Mouse (Mus musculus): ENCODE measurements around the gene Recql. TPM values are rescaled to one million over a fixed set of nuclear protein-coding genes. Genes with fewer than 3 reads are reported as not detected.

Recql gene
- total and polyA plus RNA-seq, 2 experiments from 2014 or later = 12.8 to 18.7 TPM

DNA sequence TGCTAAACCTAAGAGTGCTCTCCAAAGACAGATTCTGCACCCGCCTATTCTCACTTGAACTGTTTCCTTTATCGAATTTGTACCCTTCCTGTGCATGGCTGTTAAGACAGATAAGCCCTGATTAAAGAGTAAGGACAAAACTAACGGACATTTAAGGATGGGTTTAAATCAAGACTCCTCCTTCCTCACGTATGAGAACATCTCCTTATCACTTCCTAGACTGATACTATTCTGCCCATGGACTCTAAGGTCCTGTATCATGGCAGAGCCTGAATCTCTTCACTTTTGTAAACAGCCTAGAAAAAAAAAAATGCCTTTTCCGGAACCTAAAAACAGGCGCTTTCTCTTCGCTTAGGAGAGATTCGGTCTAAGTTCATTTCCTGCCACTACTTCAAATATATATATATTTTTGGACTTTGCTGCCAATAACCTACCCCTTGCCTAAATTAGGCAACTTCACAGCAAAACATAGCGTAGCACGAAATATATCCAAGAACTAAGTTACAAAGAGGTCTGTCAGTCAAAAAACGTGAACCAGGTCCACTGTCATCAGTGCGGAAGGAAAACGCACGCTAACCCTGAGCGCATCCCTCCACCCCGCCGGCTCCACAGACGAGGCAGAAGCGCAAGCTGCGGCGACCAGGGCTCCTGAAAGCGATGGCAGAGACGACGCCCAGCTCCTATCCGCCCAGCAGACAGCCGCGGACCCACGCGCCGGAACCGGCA is 439 bp downstream of the Recql start:
- H3K27me3 ChIP-seq (ENCODE audit: insufficient read depth, low read length) = no peaks in the 10 kb centered on the region
- peak overlapping the region; percentile 62 for H3K4me2 ChIP-seq (ENCODE audit: low read depth, low read length, poor library complexity, severe bottlenecking)
- H3K27ac ChIP-seq (ENCODE audit: low read depth, low read length) = no peak overlapping the region; the same call in 1 of the 2 replicates
- peak overlapping the region; percentile 84 for H3K4me3 ChIP-seq (ENCODE audit: low read depth, low read length)
- 5% methylated on average over 31 of the region's 31 CpGs for WGBS
- DNase-seq (ENCODE audit: low spot score) = no peak
- no peaks in the 10 kb centered on the region for H3K36me3 ChIP-seq (ENCODE audit: insufficient read depth, low read length)
- peaks cover 5% of the 10 kb centered on the region; the same call in 1 of the 2 replicates for H3K4me1 ChIP-seq (ENCODE audit: insufficient read depth, low read length)
- H3K9ac ChIP-seq (replicated peaks; ENCODE audit: low read length, poor library complexity, severe bottlenecking) = peak overlapping the region; percentile 51; the same call in 1 of the 2 replicates
- TF ChIP-seq CTCF (IDR thresholded peaks at IDR 0.05) = no peak
- H3K9me3 ChIP-seq (ENCODE audit: low read length) = no peaks in the 10 kb centered on the region
- no peak for ATAC-seq (ENCODE audit: low FRiP score)

DNA sequence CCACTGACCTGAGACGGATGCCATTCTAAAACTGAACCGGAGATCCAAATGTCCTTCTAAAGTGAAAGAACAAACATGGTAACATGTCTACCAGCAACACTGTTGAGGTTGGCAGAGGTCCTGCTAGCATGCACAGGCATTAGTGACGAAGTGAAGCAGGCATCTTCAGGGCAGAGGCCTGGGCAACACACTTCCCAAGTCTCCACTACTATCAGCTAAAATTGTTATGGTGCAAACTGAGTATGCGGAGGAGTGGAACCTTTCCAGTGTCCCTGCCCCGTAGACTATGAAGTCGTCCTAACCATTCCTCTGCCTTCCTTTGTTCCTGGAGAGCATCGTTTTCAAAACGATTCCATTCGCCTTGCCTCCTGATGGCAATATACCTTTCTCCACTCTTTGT is 2.4 kb downstream of the Recql start:
- Histone ChIP-seq H3K36me3 (ENCODE audit: insufficient read depth, low read length) (0 out of 2 replicates have a peak, but pooled peaks cover 3% of the 10 kb centered on the region), H3K27ac (ENCODE audit: low read depth, low read length) (no peak overlapping the region), H3K4me1 (ENCODE audit: insufficient read depth, low read length) (peaks cover 5% of the 10 kb centered on the region; the same call in 1 of the 2 replicates), H3K9me3 (ENCODE audit: low read length) (no peaks in the 10 kb centered on the region), H3K4me2 (ENCODE audit: low read depth, low read length, poor library complexity, severe bottlenecking) (no peak overlapping the region), H3K4me3 (ENCODE audit: low read depth, low read length) (no peak overlapping the region), H3K27me3 (ENCODE audit: insufficient read depth, low read length) (no peaks in the 10 kb centered on the region), H3K9ac (replicated peaks; ENCODE audit: low read length, poor library complexity, severe bottlenecking) (no peak overlapping the region)
- ATAC-seq (ENCODE audit: low FRiP score) = no peak
- 93% methylated on average over 9 of the region's 9 CpGs for WGBS
- TF ChIP-seq CTCF (IDR thresholded peaks at IDR 0.05) = no peak
- DNase-seq (ENCODE audit: low spot score) = no peak

DNA sequence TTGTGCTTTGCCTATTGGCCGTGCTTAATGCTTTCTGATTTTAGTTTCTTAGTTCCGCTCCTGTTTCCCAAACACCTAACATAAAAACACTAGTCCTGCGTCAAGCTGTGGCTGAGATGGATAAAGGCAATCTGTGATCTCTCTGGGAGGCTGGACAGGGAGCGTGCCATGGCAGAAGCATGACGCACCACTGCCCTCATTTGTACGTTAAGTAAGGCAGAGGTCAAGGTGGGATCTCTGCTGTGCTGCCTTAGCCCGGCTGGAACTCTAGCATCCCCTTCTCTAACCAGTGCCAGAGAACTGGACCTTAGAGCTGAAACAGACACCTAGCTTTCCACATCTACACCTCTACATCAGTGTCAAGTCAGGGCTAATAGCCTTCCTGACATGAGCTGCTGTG is 5.3 kb downstream of the Recql start:
- Histone ChIP-seq H3K9me3 (ENCODE audit: low read length) (no peaks in the 10 kb centered on the region), H3K27me3 (ENCODE audit: insufficient read depth, low read length) (no peaks in the 10 kb centered on the region), H3K4me2 (ENCODE audit: low read depth, low read length, poor library complexity, severe bottlenecking) (no peak overlapping the region), H3K4me1 (ENCODE audit: insufficient read depth, low read length) (no peaks in the 10 kb centered on the region; the same call in 1 of the 2 replicates), H3K4me3 (ENCODE audit: low read depth, low read length) (no peak overlapping the region), H3K9ac (replicated peaks; ENCODE audit: low read length, poor library complexity, severe bottlenecking) (no peak overlapping the region), H3K36me3 (ENCODE audit: insufficient read depth, low read length) (peaks cover 4% of the 10 kb centered on the region), H3K27ac (ENCODE audit: low read depth, low read length) (no peak overlapping the region)
- ATAC-seq (ENCODE audit: low FRiP score) (no peak), DNase-seq (ENCODE audit: low spot score) (no peak)
- WGBS = 93% methylated on average over 7 of the region's 7 CpGs
- no peak for TF ChIP-seq CTCF (IDR thresholded peaks at IDR 0.05)

DNA sequence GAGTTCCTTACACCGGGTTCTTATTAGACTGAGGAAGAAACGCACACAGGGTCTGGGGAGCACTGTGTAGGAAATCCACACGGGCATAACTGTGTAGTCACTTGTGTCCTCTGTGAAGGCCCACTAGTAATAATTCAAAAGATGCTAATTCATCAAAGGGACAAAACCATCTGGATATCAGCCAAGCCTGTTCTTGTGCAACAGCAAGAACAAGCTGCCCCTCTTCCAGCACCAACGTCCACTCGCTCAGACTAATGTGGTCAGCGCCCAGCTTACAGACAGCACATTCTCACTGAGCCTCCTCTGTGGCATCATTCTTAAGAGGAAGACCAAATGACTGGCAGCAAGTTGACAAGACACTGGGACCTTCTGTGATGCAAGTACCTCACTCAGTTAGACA is 6.9 kb downstream of the Recql start:
- Histone ChIP-seq H3K27ac (ENCODE audit: low read depth, low read length) (no peak overlapping the region), H3K4me3 (ENCODE audit: low read depth, low read length) (no peak overlapping the region), H3K27me3 (ENCODE audit: insufficient read depth, low read length) (no peaks in the 10 kb centered on the region), H3K9me3 (ENCODE audit: low read length) (no peaks in the 10 kb centered on the region), H3K4me1 (ENCODE audit: insufficient read depth, low read length) (no peaks in the 10 kb centered on the region), H3K4me2 (ENCODE audit: low read depth, low read length, poor library complexity, severe bottlenecking) (no peak overlapping the region), H3K9ac (replicated peaks; ENCODE audit: low read length, poor library complexity, severe bottlenecking) (no peak overlapping the region), H3K36me3 (ENCODE audit: insufficient read depth, low read length) (peaks cover 20% of the 10 kb centered on the region)
- ATAC-seq (ENCODE audit: low FRiP score) = no peak
- no peak for TF ChIP-seq CTCF (IDR thresholded peaks at IDR 0.05)
- DNase-seq (ENCODE audit: low spot score) = no peak
- WGBS = 88% methylated on average over 6 of the region's 6 CpGs

DNA sequence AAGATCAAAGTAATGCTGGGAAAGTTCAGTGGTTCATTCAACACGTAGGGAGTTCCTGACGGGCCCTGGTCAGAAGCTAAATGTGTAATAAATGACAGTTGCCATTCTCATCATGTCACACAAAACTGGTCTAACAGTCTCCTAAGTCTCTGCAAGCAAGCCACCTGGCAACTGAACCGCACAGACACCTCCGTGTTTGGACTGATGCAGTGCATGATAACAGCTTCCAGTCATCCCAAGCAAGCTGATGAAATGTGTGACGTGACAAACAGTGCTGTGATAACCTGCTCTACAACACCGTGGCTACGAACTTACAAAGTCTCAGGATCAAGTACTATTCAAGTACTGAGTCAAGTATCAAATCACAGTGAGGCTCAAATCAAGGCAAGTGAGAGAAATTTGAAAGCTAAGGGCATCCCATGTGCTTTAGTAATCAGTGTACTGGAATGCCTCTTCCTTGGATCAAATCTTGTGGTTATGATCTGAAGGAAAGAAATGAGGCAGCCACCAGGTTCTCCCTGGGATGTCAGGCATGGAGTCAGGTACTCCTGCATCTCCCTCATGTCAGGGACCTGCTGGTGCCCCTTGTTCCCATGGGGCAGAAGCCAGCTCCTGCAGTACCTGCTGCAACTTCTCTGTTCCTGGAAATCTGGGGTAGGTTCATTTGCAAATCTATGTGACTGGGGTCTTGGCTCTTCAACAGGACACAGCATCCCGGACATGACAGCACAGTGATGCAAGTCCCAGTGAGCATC is 8.1 kb downstream of the Recql start:
- no peak overlapping the region for H3K27ac ChIP-seq (ENCODE audit: low read depth, low read length)
- no peak overlapping the region for H3K9ac ChIP-seq (replicated peaks; ENCODE audit: low read length, poor library complexity, severe bottlenecking)
- no peak for ATAC-seq (ENCODE audit: low FRiP score)
- TF ChIP-seq CTCF (IDR thresholded peaks at IDR 0.05) = no peak
- H3K4me3 ChIP-seq (ENCODE audit: low read depth, low read length) = no peak overlapping the region
- WGBS = 91% methylated on average over 8 of the region's 8 CpGs
- H3K4me2 ChIP-seq (ENCODE audit: low read depth, low read length, poor library complexity, severe bottlenecking) = no peak overlapping the region
- H3K36me3 ChIP-seq (ENCODE audit: insufficient read depth, low read length) = peaks cover 23% of the 10 kb centered on the region
- no peaks in the 10 kb centered on the region for H3K27me3 ChIP-seq (ENCODE audit: insufficient read depth, low read length)
- no peak for DNase-seq (ENCODE audit: low spot score)
- no peaks in the 10 kb centered on the region for H3K4me1 ChIP-seq (ENCODE audit: insufficient read depth, low read length)
- H3K9me3 ChIP-seq (ENCODE audit: low read length) = no peaks in the 10 kb centered on the region

DNA sequence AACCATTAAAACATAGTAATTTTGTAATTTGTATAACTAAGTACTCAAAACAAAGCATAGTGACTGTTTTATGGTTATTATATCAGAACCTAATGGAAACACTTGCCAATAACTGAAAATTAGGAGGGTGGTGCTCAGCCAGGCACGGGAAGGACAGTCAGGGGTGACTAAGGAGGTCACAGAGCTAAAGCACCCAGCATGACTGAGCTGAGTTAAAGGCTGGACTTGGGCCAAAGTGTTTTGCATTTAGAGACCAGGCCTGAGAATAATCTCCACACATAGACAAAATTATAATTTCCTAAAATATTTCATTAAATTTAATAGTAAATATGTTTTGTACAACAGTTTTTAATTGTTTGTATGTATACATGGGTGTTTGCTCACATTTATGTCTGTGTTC is 9.8 kb downstream of the Recql start:
- DNase-seq (ENCODE audit: low spot score) (no peak), ATAC-seq (ENCODE audit: low FRiP score) (no peak)
- Histone ChIP-seq H3K4me3 (ENCODE audit: low read depth, low read length) (no peak overlapping the region), H3K4me1 (ENCODE audit: insufficient read depth, low read length) (no peaks in the 10 kb centered on the region), H3K27ac (ENCODE audit: low read depth, low read length) (no peak overlapping the region), H3K36me3 (ENCODE audit: insufficient read depth, low read length) (peaks cover 31% of the 10 kb centered on the region), H3K4me2 (ENCODE audit: low read depth, low read length, poor library complexity, severe bottlenecking) (no peak overlapping the region), H3K9ac (replicated peaks; ENCODE audit: low read length, poor library complexity, severe bottlenecking) (no peak overlapping the region), H3K27me3 (ENCODE audit: insufficient read depth, low read length) (no peaks in the 10 kb centered on the region), H3K9me3 (ENCODE audit: low read length) (no peaks in the 10 kb centered on the region)
- TF ChIP-seq CTCF (IDR thresholded peaks at IDR 0.05) = no peak
- 57% methylated on average over 1 of the region's 1 CpGs for WGBS
